Mouse (Mus musculus) retina, adult 2 months (tissue): ENCODE measurements around the gene Cfap43.

Source experiments
- DNase-seq: peaks from one replicate; pipeline ENCODE4 v3.0.0-alpha.2; 2012; ENCODE audit warnings: low read depth, low spot score

Gene Cfap43

DNA sequence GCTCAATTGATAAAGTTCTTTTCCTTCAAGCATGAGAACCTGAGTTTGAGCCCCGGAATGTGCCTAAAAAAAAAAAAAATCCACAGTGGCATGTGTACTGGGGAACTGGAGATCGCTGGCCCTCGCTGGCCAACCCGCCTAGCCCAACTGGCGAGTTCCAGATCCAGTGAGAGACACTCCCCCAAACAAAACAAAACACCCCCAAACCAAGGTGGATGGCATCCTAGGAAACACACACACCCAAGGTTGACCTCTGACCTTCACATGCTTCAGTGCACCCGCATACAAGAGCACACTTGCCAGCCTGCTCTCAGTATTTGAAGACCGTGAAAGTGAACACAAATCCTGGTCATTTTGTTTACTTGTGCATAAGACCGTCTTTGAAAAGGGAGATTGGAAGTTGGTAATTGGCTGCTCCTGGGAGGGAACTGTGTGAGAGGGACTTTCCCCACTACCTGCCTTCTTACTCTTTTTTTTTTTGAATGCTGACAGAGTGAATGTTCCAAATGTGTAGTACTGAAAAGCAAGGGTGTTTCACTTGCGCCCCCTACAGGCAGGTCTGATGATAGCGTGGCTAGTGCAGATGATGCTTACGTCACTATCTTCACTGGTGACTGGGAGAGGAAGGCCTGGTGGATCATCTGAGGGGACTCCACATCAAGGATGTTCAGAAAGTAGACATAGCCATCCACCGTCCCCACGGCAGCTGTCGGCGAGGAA lies 123.9 kb downstream of the Cfap43 start:
- DNase-seq, result peak; percentile 6

DNA sequence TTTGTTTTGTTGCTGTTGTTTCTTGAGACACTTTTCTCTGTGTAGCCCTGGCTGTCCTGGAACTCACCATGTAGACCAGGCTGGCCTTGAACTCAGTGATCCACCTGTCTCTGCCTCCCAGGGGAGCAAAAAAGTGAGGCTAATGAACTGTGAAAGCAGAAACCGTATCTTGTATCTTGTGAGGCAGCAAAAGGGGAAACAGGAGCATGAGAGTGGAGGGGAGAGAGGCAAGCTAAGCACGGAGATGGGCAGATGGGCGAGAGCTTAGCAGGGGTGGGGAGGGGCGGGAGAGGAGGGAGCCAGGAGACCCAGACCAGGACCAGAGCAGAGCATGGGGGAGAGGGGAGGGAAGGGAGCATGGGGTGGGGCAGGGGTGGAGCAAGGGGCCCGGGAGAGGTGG lies 124.8 kb downstream of the Cfap43 start:
- DNase-seq, result no peak

DNA sequence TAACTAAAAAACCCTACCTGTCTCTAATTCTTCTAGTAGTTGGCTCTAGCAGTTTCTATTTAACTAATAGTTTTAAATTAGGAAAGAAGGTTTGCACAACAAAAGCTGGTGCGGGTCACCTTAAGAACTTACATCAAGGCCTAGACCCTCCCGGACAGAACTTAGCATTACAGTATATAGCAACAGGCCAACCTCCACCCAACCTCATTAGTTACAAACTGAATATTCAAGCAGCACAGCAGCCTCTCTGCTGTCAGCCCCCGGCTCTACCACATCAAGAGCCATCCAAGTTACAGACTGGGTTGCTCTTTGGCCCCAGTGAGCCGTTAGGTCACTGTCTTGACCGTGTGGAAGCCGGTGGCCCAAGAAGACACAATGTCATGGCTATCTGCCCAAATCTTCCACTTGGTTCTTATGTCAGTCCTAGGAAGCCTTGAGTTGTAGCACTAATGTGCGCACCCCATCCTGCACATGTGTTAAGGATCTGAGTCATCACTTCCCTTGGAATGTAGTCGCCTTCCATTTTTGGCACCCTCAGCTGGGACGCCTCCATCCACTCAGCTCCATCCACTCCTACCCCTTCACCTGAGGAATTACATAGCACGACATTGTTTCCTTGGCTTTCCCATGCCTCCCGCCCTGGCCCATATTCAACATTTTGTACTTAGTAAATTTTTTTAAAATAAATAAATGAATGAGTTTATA lies 128.6 kb downstream of the Cfap43 start:
- no peak for DNase-seq

GRCm38 (mm10) chr19:47783898-47784297 lies 135.2 kb downstream of the Cfap43 start:
- DNase-seq, result no peak

DNA sequence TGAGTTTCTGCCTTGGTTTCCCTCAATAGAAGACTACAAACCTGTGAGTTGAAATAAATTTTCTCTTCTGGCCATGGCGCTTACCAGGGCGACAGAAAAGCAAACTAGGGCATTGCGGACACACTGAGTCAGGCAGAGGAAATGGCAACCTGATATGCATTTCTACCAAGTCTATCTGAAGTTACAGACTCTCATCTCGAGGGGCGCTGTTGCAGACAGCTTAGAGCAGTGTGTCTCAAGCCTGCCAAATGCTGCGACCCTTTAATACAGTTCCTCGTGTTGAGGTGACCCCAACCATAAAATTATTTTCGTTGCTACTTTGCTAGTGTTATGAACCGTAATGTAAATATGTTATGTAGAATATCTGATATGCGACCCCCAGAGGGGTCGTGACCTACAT lies 138.1 kb downstream of the Cfap43 start:
- DNase-seq, result no peak

- no peak for DNase-seq
Measured at GRCm38 (mm10) chr19:47780145-47780544, 138.9 kb downstream of the Cfap43 start.

GRCm38 (mm10) chr19:47777847-47778246 lies 141.2 kb downstream of the Cfap43 start:
- no peak for DNase-seq

DNA sequence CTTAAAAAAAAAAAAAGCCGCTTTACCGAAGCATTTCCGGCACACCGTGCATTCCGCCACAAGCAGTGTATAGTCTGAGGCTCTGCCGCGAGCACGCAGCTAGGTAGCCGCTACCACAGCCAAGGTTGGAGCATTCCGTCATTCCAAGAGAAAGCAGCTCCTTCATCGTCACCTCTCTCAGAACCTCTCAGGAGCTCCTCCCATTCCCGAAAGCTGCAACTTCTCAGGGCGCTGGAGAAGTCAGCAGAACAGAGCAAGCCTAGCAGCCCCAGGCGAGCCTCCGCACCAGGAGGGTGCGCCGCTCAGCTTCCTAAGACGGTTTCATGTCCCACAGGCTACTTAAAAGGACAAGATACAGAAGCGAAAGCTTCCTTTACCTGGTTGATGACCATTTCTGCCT lies 163.5 kb downstream of the Cfap43 start:
- DNase-seq, result no peak

GRCm38 (mm10) chr19:47754931-47755330 lies 164.2 kb downstream of the Cfap43 start:
- no peak for DNase-seq

- DNase-seq, result no peak
Measured at GRCm38 (mm10) chr19:47753921-47754320, 165.2 kb downstream of the Cfap43 start.

DNA sequence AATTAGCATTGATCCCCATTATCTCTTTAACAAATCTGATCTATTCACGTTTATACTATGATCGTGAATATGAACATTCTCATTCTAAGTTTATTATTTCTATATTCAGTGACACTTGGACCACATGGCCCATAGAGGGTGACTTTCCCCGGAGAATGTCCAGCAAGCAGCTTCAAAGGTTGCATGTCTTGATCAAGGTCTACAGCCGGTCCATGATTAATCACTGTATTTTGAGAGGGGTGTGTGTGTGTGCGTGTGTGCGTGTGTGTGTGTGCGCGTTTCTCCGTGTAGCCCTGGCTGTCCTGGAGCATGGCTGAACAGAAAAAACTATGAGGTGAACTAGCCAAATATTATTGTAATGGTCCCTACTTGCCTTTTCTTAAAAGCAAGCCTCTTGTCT lies 166.6 kb downstream of the Cfap43 start:
- no peak for DNase-seq

DNA sequence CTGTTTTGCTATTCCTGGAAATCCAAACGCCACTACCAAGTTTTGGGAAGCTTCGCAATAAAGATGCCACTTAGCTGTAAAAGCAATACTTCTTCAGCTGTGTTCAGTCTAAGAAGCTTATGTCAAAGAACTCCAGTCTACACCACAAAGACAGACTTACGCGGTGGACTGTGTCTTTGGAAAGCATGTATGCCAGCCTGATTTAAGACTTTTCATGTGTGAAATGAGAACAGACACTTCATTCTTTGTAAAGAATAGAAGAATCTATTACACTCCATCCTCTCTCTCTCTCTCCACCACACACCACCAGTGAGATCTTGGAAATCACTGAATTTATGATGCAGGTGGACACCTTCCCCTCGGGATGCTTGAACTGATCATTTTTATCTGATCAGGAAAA lies 168.7 kb downstream of the Cfap43 start:
- DNase-seq, result no peak

DNA sequence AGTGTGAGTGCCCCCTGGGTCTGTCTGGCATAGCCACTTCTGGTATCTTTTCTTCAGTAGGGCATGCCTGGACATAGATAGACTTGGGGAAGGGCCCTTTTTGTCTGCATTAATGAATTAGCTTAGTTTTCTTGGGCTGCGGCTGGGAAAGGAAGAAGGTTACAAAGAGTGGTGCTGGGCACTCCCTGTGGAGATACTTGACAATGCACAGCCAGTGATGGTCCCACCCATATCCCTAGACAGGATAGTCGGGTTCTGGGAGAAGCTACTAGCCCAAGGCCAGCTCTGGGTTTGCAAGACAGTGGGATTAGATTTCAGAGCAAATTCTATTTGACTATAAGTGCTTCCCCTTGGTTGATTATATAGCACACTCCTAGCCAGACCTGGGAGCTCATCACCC lies 170.1 kb downstream of the Cfap43 start:
- no peak for DNase-seq

DNA sequence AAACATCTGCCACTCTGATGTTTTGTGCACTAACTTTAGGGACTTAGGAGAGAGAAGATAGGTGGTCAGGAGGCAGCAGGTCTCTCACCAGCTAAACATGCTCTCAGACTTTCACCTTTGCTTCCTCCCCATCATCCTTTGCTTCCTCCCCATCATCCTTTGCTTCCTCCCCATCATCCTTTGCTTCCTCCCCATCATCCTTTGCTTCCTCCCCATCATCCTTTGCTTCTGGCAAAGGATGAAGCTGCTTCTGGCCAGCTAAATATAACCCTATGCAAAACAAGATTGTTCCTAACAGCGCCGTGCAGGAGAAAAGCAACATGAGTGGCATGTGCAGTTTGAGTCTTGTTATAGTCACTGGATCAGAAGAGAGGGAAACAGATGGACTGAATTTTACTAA lies 172.0 kb downstream of the Cfap43 start:
- no peak for DNase-seq

DNA sequence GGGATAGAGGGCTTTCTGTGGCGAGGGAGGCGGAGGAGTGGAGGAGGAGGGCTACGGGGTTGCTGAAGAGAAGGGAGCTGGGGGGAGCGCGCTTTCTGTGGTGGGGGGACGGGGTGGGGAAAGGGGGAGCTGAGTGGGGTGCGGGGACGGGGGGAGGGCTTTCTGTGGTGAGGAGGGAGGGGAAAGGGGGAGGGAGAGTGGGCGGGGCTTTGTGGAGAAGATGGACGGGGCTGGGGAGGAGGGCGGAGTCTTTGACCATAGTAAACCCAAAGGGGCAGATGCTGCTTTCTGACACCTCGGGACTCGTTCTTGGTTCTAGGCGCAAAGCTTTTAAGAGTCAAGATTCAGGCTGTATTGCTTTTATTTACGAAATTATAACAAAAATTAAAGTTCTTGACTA lies 187.2 kb downstream of the Cfap43 start:
- peak; percentile 41 for DNase-seq

DNA sequence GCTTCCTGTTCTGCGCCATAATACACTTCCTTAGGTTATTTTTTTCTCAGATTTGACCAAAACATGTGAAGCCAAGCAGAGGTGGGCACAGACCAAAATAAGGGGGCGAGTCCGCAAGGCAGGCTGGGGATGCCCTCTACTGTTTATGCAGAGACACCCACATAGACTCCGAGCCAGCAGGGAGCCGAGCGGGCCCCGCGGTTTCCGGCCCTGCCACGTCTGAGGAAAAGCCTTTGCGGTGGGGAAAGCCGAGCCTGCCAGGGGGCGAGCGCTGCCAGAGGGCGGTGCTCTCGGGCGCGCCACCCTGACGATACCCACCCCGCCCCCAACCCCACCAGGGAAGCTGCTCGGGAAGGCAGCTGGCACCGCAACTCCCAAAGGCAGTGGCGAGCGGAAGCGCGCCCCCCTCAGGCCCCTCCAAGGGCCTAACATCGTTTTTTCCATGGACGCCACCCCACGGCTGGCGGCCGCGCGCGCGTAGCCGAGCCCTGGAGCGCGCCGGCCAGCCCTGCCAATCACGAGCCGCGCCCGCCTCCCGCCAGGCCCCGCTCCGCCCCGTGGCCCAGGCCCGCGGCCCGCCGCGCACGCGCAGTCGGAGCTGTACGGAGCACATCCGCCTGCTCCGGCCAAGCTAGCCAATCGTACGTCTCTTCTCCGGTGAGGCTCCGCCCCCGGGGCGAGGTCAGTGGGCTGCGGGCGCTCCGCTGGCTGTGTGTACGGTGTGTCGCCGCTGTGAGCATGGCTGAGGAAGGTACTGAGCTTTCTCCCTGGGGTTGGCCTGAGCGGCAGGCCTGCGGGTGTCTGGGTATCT lies 187.8 kb downstream of the Cfap43 start, which contains the start of gene Sfr1:
TSS of gene Sfr1 (plus strand) at position 612 of the 811 bp plus-strand sequence.
- peak; percentile 93 for DNase-seq

- DNase-seq, result no peak
Measured at GRCm38 (mm10) chr19:47730691-47731070, 188.4 kb downstream of the Cfap43 start.

DNA sequence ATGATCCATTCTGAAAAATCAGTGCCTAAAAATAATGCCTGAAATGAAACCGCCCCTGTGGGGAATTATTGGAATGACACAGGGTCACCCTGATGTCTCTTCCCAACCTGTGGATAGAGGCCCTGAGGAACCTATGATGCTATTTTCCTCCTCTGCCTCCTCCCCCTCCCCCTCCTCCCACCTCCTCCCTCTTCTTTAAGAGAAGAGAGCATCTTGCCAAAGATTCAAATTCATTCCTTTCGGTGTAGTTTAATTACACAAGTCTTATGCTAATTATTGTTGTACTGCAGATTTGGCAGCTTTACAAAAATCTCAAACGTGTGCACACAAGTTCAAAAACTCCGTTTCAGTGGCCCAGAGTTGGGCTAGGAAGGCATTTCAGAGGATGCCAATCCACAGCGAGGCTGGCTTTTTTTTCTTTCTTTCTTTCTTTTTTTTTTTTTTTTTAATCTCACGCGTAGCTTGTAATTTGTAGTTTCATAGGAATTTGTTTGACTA lies 193.4 kb downstream of the Cfap43 start:
- DNase-seq, result no peak

- no peak for DNase-seq
Measured at GRCm38 (mm10) chr19:47724903-47725302, 194.2 kb downstream of the Cfap43 start.

DNA sequence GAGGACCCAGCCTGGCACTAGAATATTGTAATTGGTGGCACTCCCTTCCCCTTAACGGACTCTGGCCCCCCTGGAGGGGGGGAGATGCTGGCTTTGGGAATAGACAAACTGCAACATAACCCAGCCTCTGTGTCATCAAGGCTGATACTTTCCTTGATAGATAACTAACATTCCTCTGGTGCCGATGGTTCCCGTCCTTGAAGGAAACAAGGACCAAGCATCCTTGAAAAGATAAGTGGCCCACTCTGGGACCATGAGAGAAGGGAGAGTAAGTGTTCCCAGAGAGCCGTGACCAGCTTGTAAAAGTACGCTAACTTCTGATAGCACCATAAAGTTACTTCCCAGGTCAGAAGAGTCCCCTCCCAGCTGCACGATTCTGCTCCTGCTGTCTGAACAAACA lies 196.6 kb downstream of the Cfap43 start:
- DNase-seq, result no peak

GRCm38 (mm10) chr19:47719147-47719546 lies 199.9 kb downstream of the Cfap43 start:
- no peak for DNase-seq

DNA sequence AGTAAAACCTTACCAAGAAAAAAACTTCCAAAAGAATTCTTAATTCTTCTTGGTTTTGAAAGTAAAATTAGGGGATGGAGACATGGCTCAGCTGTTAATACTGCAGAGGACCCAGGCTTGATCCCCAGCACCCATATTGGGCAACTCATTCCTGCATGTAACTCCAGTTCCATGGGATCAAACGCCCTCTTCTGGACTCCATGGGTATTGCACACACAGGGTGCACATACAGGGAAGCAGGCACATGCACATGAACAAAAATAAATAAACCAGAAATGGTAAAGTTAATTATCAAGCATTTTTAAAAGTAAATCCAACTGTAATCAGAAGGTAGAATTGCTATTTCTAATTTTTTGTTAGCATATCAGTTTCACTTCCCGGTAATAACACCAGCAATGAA lies 202.9 kb downstream of the Cfap43 start:
- DNase-seq, result no peak
